36 mouse cellular contexts compared by ENCODE assay signal in the genomic region with DNA sequence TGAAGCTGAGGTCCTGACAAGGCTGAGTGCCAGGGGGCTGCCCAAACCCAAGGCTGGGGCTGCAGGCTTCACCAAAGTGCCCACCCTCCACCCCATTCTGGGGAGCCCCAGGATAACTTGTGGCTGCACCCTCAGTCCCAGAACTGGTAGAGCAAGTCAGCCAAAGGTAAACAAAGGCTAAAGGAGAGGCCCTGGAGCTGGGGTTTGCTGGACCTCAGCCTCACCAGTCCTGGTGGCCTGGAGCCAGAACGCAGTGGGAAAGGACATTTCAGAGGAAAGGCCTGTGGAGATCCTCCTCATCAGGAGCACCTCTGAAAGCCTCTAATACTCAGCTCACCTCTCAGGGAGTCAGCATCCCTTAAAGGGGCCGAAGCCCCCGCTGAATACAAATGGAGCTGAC. TPM values are rescaled to one million over a fixed set of nuclear protein-coding genes. Genes with fewer than 3 reads are reported as not detected.
DNase-seq lines count a peak whose midpoint lies in the region; ATAC-seq and TF ChIP-seq lines count a peak whose summit lies in the region.
"Had no signal": no experiment of that assay in that cellular context is flagged by ENCODE, and none has a peak within 500 bp of the region (broad histone marks: within the 10 kb centered on the region; RNA-seq: fewer than 3 reads in every experiment).

No protein-coding gene starts in this region.

- intact Hi-C loops in left cerebral cortex, postnatal 4 days (cut with DNase I) = loop anchor here (5.0 kb wide), 1 partner anchor 53 kb away; a partner anchor contains a TSS

- no peak for TF ChIP-seq EP300 in lung, postnatal 0 days (IDR thresholded peaks at IDR 0.05)

- H3K4me1 ChIP-seq in lung, postnatal 0 days (ENCODE audit: insufficient read depth, low read depth, low read length) = peaks cover 10% of the 10 kb centered on the region
- peaks cover 25% of the 10 kb centered on the region for H3K4me1 ChIP-seq in stomach, embryonic 15.5 days

- no peaks in the 10 kb centered on the region for H3K9me3 ChIP-seq in lung, postnatal 0 days (ENCODE audit: low read length)
- H3K9me3 ChIP-seq in stomach, embryonic 15.5 days = no peaks in the 10 kb centered on the region
- H3K9me3 ChIP-seq: hindbrain, embryonic 12.5 days; intestine, embryonic 15.5 days had no signal

- WGBS in lung, postnatal 0 days = 58% methylated on average over 3 of the region's 3 CpGs
- WGBS in stomach, embryonic 15.5 days = 84% methylated on average over 3 of the region's 3 CpGs

- no peak for TF ChIP-seq CTCF in lung, postnatal 0 days (IDR thresholded peaks at IDR 0.05)

- no peaks in the 10 kb centered on the region for H3K27me3 ChIP-seq in lung, postnatal 0 days (replicated peaks; ENCODE audit: insufficient read depth, low read length)
- peaks cover 10% of the 10 kb centered on the region for H3K27me3 ChIP-seq in stomach, embryonic 15.5 days (replicated peaks)

- no peaks in the 10 kb centered on the region for H3K36me3 ChIP-seq in lung, postnatal 0 days (ENCODE audit: insufficient read depth, low read length)
- H3K36me3 ChIP-seq in stomach, embryonic 15.5 days = no peaks in the 10 kb centered on the region
- H3K36me3 ChIP-seq: hindbrain, embryonic 12.5 days; intestine, embryonic 15.5 days had no signal

- ATAC-seq in lung, postnatal 0 days = peak; percentile 15; the same call in 1 of the 2 replicates
- ATAC-seq in stomach, embryonic 15.5 days (ENCODE audit: insufficient read depth, low FRiP score, low read depth) = no peak; the same call in 1 of the 2 replicates
- ATAC-seq: CD4-positive, CD25-positive, alpha-beta regulatory T cell, adult 4 months; forebrain, embryonic 16.5 days; hindbrain, postnatal 0 days; intestine, embryonic 15.5 days had no signal

- peak; percentile 53 for DNase-seq in cerebellum, adult 9-10 months
- DNase-seq in cerebellum, adult 9-11 months = no peak
- peak; percentile 34 for DNase-seq in lung, postnatal 0 days (ENCODE audit: low spot score)
- no peak for DNase-seq in lung, postnatal 10 days
- peak; percentile 47 for DNase-seq in lung, postnatal 25 days (ENCODE audit: low spot score)
- no peak for DNase-seq in left cerebral cortex, postnatal 4 days
- DNase-seq: adrenal gland, postnatal 14 days; gastrocnemius, adult 2 months; gastrocnemius, postnatal 36 days; heart, adult 18-20 months; heart, postnatal 36 days; kidney, adult 2 months; kidney, postnatal 4 days; liver; midbrain, embryonic 14.5 days; right cerebral cortex, adult 18-20 months; thymus, postnatal 14 days had no signal

- H3K4me2 ChIP-seq in lung, postnatal 0 days (replicated peaks; ENCODE audit: low read depth, low read length) = no peak overlapping the region
- H3K4me2 ChIP-seq in stomach, embryonic 15.5 days = no peak overlapping the region; the same call in 1 of the 2 replicates
- H3K4me2 ChIP-seq: heart, embryonic 11.5 days; hindbrain, embryonic 12.5 days; intestine, embryonic 15.5 days had no signal

- H3K9ac ChIP-seq in lung, postnatal 0 days (replicated peaks; ENCODE audit: low read depth) = no peak overlapping the region
- H3K9ac ChIP-seq in stomach, embryonic 15.5 days = no peak overlapping the region
- H3K9ac ChIP-seq: hindbrain, embryonic 12.5 days; intestine, embryonic 15.5 days; liver, embryonic 14.5 days had no signal

- no peak overlapping the region for H3K4me3 ChIP-seq in lung, postnatal 0 days (ENCODE audit: low read depth, low read length)
- no peak overlapping the region for H3K4me3 ChIP-seq in stomach, embryonic 15.5 days (replicated peaks)
- H3K4me3 ChIP-seq: erythroblast, embryonic 14.5 days; gastrocnemius, adult 2 months; hindbrain, embryonic 12.5 days; intestine, embryonic 15.5 days had no signal

- H3K27ac ChIP-seq in lung, postnatal 0 days (ENCODE audit: low read length) = no peak overlapping the region
- peak overlapping the region; percentile 44; the same call in 1 of the 2 replicates for H3K27ac ChIP-seq in stomach, embryonic 15.5 days
- H3K27ac ChIP-seq: gastrocnemius, adult 2 months; hindbrain, embryonic 12.5 days; hindbrain, postnatal 0 days; intestine, embryonic 15.5 days; liver, embryonic 14.5 days; macrophage had no signal

RNA-seq across cellular contexts. Expression of a gene that starts 3.4 kb away (rescaled TPM):
- polyA plus RNA-seq in lung, postnatal 0 days (2015; fragmentation: Nextera tagmentation; extraction: Ambion mirVana) = 16.0 and 17.9 TPM in 2 replicates
- 32.9 and 41.0 TPM in 2 replicates for polyA plus RNA-seq in stomach, embryonic 15.5 days (2015; fragmentation: Nextera tagmentation; extraction: Ambion mirVana)
- total RNA-seq in left cerebral cortex, postnatal 4 days (2021) = 10 to 100 TPM; 72.7 to 80.6 TPM
- total RNA-seq: megakaryocyte-erythroid progenitor cell, adult 5-6 weeks had no signal
- polyA plus RNA-seq: erythroblast, embryonic 14.5 days; macrophage had no signal

RNA-seq across cellular contexts. Expression of a gene that starts 17.6 kb away (rescaled TPM):
- polyA plus RNA-seq in lung, postnatal 0 days (2015; fragmentation: Nextera tagmentation; extraction: Ambion mirVana) = 14.0 and 15.8 TPM in 2 replicates
- polyA plus RNA-seq in stomach, embryonic 15.5 days (2015; fragmentation: Nextera tagmentation; extraction: Ambion mirVana) = 10.0 and 10.5 TPM in 2 replicates
- 10 to 100 TPM; 31.4 to 33.1 TPM for total RNA-seq in left cerebral cortex, postnatal 4 days (2021)
- total RNA-seq: megakaryocyte-erythroid progenitor cell, adult 5-6 weeks had no signal
- polyA plus RNA-seq: CD4-positive, CD25-positive, alpha-beta regulatory T cell, adult 4 months; macrophage had no signal

RNA-seq across cellular contexts. Expression of a gene that starts 29.6 kb away (rescaled TPM):
- not detected in 2 replicates for polyA plus RNA-seq in lung, postnatal 0 days (2015; fragmentation: Nextera tagmentation; extraction: Ambion mirVana)
- 2.4 and 2.7 TPM in 2 replicates for polyA plus RNA-seq in stomach, embryonic 15.5 days (2015; fragmentation: Nextera tagmentation; extraction: Ambion mirVana)
- under 1 TPM in 1 of 2 experiments, not detected in 1; 0.42 TPM for total RNA-seq in left cerebral cortex, postnatal 4 days (2021)
- total RNA-seq: adrenal gland, postnatal 14 days; gastrocnemius, adult 2 months; gastrocnemius, postnatal 36 days; heart, adult 18-20 months; heart, postnatal 36 days; megakaryocyte-erythroid progenitor cell, adult 5-6 weeks had no signal
- polyA plus RNA-seq: CD4-positive, CD25-positive, alpha-beta regulatory T cell, adult 4 months; cortical plate, adult 2 months; erythroblast, embryonic 14.5 days; forebrain, embryonic 11.5 days; heart, embryonic 11.5 days; heart, embryonic 16.5 days; kidney, embryonic 16.5 days; limb, embryonic 11.5 days; liver, embryonic 14.5 days; macrophage; spleen, adult 2 months had no signal

RNA-seq across cellular contexts. Expression of a gene that starts 39.4 kb away (rescaled TPM):
- polyA plus RNA-seq in lung, postnatal 0 days (2015; fragmentation: Nextera tagmentation; extraction: Ambion mirVana) = 154 and 180 TPM in 2 replicates
- 184 and 196 TPM in 2 replicates for polyA plus RNA-seq in stomach, embryonic 15.5 days (2015; fragmentation: Nextera tagmentation; extraction: Ambion mirVana)
- 100 to 1,000 TPM in 1 of 2 experiments, 10 to 100 TPM in 1; 97.9 to 109 TPM for total RNA-seq in left cerebral cortex, postnatal 4 days (2021)

RNA-seq across cellular contexts. Expression of a gene that starts 42.3 kb away (rescaled TPM):
- polyA plus RNA-seq in lung, postnatal 0 days (2015; fragmentation: Nextera tagmentation; extraction: Ambion mirVana) = not detected in 2 replicates
- polyA plus RNA-seq in stomach, embryonic 15.5 days (2015; fragmentation: Nextera tagmentation; extraction: Ambion mirVana) = 0.26 and 0.35 TPM in 2 replicates
- total RNA-seq in left cerebral cortex, postnatal 4 days (2021) = under 1 TPM in 1 of 2 experiments, not detected in 1; 0.24 TPM
- total RNA-seq: megakaryocyte-erythroid progenitor cell, adult 5-6 weeks had no signal
- polyA plus RNA-seq: CD4-positive, CD25-positive, alpha-beta regulatory T cell, adult 4 months; embryonic facial prominence, embryonic 14.5 days; erythroblast, embryonic 14.5 days; forebrain, embryonic 11.5 days; hindbrain, embryonic 12.5 days; intestine, embryonic 15.5 days; kidney, embryonic 16.5 days; limb, embryonic 11.5 days; macrophage; neural tube, embryonic 11.5 days had no signal

Comparison
In these comparisons a context has a peak if more than half of its experiments do, and no peak if none do; other contexts are left out.
1. DNase-seq: peak in cerebellum, adult 9-10 months (single experiment), lung, postnatal 0 days (single experiment) and lung, postnatal 25 days (single experiment); none in cerebellum, adult 9-11 months (single experiment), lung, postnatal 10 days (single experiment) and left cerebral cortex, postnatal 4 days (single experiment).